Mouse (Mus musculus) G1E-ER4 (cell line): ENCODE measurements around the gene Mylk. TPM values are rescaled to one million over a fixed set of nuclear protein-coding genes. Genes with fewer than 3 reads are reported as not detected.

Experiments used
- GATA1 ChIP-seq: IDR thresholded peaks from one replicate; pipeline ENCODE4 v1.8.0; 2012; ENCODE audit warnings: low read length, inconsistent platforms
- polyA plus RNA-seq: library from polyadenylated mRNA; stranded (reverse); fragments of >175 nt; gene quantifications from 2 replicates; pipeline ENCODE4 v1.2.3, GENCODE M21; 2012

Gene Mylk
- polyA plus RNA-seq, 1 experiment: 0.12 TPM

DNA sequence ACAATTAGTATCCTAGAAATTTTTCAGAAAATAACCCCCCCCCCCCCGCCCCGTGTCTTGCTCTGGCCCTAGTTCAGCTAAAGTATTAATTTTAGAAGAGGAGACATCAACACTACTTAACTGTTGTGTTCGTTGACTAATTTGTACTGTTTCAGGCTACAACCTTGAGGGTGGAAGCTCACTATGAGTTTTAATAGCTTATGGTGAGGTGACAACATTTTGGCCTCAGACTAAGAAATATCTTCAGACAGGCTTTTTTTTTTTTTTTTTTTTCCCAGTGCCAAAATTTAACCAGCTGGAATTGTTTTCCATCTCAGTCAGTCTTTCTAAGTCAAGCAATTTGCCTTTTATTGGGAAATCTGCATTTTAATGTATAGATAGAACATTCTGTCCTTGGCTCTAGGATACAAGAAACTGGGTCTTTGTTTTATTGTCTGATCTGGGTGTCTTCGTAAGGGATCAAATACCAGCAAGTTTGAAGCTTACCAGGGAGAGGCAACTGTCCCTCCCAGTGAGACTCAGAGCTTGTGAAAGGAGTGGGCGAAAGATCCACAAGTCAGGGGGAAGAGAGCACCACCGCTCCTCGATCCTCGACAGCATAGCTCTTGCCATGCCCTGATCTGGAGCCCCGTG lies 19.1 kb downstream of the Mylk start:
- no peak for TF ChIP-seq GATA1

DNA sequence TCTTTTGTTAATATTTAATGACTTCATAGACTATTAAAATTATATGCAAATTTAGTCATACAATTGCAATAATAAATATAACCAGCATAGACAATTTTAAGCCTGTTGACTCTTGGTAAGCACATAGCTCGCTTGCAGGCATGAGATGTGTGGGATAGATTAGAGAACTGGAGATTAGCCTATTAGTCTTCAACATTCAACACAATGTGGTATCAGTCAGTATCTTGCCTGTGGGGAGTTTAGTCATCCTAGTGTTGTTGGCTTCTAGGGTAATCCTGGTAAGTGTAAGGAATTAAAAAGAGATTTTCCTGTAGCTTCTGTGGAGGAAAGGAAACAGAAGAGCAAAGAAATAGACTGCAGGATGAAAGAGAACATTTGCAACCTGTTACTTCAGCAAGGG lies 20.7 kb downstream of the Mylk start:
- TF ChIP-seq GATA1: no peak

DNA sequence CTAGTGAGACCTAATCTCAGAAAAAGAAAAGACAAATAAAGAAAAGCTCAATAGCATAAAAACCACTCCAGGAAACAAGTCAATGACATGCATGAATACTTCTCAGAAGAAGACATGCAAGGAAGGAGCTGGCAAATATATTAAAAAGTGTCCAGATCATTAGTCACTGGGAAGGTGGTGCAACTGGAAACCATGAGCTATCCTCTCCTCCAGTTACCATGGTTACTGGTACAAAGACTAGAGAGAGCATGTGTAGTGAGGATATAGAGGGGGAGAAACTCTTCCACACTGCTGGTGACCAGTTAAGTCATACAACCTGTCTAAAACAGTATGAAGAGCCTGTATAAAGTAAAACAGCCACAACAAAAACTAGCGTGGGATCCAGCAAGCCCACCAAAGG lies 21.2 kb downstream of the Mylk start:
- TF ChIP-seq GATA1: no peak

DNA sequence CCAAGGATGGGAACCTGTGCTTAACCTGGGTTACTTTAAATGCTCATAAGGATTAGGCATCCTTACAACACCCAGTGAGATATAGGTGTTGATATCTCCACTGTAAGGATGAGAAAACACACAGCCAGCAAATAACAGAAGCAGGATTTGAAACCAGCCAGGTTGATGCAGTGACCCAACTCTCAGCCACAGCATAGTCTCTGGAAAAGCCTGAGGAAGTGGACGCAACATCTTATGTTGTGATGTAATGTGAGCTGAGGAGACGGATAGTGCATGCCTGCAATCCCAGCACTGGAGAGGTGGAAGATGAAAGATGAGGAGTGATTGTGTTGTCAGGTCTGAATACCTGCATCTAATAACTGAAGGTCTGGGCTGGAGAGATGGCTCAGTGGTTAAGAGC lies 22.4 kb downstream of the Mylk start:
- no peak for TF ChIP-seq GATA1

DNA sequence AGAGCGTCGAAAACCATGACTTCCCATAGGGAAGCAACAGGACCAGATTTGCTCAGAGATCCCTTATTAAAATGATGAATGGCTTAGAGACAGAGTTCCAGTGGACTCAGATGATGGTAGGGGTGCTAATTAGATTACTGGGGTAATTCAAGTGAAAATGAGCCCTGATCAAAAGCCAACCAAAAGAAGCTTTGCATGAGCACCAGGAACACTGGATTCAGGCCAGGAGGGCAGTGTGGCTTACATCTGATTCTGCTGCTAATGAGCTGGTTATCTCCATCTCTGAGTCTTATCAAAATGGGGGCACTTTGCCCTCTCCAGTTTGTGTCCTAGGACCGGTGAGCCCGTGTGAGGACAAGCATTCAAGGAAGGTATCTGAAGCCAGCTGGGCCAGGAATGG lies 23.4 kb downstream of the Mylk start:
- TF ChIP-seq GATA1: no peak

DNA sequence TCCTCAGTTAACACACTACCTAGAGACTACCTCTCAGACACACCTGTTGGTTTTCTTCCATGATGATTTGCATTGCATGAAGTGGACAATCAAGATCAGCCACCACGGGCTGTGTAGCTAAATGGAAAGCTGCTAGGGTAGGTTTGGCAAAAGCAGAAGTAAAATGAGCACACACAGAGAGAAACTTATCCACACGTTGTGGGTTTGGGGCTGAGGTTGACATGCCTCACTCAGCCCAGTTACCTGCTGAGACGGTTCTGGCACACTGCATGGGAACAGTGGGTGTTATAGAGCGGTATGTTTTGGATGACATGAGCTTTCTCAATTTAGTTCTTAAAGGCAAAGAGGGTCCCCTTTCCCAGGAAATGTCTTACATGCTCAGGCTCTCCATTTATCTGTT lies 25.1 kb downstream of the Mylk start:
- TF ChIP-seq GATA1: no peak

DNA sequence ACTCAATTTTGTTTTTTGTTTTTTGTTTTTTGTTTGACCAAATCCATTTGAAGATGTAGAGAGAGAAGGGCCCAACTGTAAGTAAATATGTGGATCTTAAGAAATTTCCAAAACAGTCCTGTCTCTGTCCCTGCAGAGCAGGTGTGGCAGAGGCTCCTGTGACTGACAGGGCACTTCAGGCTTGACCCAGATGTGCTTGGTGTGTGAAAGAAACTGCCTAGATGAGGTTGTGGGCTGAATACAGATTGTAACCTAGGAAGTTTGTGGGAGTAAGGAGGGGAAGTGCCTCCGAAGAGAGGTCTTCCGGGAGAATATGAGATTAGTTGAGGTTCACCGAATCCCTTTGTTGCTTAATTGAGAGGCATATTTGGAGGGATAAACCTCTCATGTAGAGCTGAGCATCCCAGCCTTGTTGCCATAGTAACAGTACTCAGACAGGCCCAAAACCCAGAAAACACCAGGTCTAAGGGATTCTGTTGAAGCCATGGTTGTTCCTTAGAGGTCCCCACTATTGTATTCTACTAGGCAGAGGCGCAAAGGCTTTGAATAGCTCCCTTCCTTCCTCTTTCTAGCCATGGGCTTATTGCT lies 27.5 kb downstream of the Mylk start:
- TF ChIP-seq GATA1: no peak

DNA sequence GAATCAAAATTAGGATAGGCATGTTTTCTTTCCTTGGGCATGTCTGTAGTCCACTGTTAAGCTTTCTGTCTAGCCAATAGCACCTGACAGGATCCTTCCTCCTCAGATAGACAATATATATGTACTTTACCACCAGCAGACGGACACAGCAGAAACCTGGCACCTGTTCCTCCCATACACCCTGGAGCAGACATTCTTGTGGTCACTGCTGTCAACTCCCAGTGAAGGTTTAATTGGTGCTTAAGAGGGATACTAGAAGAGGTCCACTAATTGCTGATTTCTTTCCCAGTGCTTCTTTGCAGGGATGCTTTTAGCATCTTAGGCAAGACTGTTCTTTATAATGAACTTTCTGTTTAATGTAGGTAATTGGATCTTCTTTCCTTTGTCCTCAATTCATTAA lies 37.4 kb downstream of the Mylk start:
- no peak for TF ChIP-seq GATA1

DNA sequence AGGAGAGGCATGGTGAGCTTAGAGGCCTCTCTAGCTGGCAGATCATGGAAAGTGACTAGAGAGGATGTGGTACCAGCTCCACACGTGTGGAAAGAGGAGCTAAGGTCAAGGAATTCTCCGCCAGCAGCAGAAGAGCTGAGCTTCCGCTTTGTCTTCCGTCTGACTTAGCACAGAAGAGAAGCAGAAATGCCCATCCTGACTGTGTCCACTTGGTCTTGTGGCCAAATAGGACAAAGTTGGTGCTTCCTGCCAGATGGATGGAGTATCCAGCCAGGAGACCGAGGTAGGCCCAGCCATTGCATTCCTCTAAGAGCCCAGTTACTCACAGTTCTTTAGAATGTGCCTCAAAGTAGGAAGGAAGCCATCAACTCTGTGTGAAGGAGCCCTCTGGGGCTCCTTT lies 38.5 kb downstream of the Mylk start:
- TF ChIP-seq GATA1: no peak

DNA sequence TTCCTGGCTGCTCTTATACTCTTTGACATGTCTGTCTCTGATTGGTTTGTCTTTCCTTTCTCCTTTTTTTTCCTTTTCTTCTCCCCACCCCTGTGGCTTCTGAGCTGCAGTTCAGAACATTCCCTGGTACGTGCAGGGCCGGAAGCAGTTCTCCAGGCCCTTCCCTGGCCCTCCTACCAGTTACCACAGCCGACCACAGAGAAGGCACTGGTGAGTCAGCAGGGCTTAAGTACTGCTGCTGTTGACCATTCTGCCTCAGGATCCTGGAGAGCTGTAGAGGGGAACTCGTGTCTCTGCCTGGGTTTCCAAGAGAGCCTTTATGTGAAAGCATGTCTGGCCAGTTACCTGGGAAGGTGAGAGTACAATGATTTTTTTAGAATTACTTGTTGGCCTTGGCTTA lies 39.7 kb downstream of the Mylk start:
- no peak for TF ChIP-seq GATA1

DNA sequence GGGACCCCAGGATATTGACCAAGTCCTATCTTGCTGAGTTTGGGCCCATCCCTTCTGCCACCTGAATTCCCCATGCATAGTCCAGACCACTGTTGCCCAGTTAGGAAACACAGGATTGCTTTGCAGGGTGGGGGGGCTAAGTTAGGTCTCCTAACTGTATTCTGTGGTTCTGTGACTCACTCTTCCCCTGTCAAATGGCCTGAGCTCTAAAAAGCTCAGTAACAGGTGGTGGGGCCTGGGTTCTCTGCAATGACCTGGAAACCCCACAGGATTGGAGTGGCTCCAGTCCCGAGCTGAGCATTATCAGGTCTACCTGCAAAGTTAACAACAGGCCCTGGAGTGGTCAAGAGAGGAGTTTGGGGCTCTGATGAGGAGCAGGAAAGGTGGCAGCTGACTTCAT lies 47.5 kb downstream of the Mylk start:
- no peak for TF ChIP-seq GATA1

DNA sequence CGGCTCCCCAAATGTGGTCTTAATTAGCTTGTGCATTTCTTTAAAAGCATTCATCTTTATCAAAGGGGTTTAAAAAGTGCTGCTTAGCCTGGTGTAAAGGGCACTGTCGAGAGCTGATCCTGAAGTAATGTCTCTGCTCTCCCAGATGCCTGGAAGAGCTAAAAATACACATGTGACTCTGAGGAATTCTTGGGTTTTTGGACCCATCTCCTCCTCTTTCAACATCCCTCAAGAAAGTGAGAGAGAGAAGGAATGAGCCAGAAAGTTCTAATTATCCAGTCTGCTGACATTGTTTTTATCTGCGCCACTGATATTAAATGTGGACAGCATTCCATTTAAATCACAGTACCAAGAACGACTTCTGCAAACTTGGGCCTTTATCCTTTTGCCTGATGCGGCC lies 48.0 kb downstream of the Mylk start:
- TF ChIP-seq GATA1: no peak

DNA sequence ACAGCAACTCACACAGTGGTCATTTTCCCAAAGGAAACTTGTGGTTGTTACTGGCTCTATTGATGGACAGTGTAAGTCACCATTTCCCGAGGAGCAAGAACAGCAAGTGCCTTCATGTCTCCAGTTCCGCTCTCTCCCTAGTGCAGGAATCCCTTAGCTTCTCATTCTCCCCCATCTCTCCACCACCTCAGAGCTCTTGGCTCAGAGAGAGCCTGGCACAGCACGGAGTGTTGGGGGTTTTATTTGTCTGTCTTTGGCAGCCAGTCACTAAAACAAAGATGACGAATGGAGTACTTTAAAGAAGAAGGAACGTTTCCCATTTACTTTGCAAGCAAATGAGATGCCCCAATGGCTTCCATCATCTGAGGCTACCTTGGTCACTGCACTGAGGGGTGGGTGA lies 56.2 kb downstream of the Mylk start:
- TF ChIP-seq GATA1: no peak

DNA sequence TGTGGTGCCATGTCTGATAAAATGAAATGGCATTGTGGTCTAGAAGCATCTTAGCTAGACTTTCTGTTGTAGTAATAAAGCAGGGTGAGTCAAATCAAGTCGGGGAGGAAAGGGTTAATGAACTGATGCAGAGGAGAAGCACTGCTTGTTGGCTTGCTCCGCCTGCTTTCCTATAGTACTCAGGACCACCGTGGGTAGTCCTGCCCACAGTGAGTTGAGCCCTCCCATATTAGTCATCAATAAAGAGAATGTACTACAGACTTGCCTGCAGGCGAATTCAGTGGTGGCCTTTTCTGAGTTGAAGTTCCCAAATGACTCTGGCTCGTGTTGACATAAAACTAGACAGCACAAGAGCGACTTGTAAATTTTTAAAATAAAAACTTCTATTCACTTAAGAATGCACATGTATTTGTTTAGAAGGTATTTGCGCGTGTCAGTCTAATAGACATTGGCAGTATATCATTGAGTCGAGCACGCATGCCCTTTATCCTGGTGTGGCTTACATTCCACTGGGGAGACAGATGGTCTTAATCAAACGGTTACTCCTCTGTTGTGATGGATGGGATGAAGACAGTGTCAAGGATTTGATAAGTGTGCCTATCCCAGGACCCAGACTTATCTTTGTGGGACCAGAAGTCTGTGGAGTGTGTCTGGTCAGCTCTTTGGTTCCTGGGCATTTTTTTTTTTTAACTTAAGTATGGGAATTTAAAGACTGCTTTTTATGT lies 59.4 kb downstream of the Mylk start:
- no peak for TF ChIP-seq GATA1

DNA sequence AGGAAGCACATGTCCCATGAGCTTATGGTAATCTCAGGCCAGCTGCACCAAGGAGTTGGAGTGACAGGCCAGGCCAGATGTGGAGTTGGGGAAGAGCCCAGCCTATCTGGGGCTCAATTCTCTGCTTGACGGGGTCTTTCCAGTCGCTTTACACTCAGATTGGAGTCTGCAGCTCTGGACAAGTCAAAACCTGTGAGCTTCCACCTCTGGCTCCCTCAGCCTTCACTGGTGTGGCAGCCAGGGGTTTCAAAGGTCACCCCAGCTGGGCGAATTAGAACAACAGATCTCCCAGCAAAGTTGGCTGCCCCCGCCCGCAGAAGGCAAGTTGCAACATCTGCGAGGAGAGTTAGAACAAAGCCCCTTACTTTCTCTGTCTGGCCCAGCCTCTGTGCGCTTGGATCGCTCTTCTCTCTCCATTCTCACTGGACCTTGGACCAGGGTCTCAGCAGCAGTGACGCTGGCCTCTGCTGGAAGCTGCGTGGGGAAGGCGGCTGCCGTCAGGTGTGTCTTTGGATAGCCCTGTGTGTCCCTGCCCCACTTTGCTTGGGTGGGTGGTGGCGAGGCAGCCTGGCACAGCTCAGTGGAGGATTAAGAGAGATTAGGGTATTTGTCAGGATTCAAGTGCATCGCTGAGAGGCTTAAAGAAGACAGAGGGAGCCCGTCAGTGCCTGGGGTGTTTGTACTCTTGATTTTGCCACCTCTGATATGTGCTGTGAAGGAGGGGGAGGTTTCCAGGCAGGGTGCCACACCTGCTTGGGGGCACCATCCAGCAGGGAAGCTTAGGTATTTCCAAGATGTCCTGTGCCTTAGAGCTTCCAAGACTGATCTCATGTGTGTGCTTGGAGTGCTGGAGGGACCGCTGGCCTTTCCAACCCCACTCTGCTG lies 62.1 kb downstream of the Mylk start:
- no peak for TF ChIP-seq GATA1

DNA sequence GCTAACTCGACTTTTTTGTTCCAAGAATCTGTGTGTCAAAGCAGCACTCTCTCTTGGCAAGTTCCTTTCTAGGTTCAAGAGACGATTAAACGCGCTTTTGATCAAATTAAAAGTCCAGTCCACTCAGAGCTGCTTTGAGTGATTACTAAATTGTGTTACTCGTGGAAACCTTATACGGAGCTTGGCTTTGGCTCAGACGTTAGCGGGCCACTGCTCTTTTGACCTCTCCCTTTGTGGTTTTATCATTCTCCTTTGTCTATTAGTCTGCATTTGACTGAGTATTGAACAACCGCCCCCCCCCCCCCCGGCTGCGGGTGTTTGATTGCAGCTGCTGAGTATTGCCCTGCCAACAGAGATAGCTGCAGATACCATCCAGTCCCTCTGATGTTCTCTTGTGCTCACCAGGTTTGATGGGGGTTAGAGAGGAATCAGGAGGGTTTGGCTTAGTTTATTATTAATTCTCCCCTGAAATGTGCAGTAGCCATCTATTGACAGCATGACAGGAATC lies 62.8 kb downstream of the Mylk start:
- TF ChIP-seq GATA1: no peak
